Mouse (Mus musculus) thymus, adult 2 months (tissue): ENCODE measurements around the gene Isg15. TPM values are rescaled to one million over a fixed set of nuclear protein-coding genes. Genes with fewer than 3 reads are reported as not detected.

Experiments
- DNase-seq: peaks from one replicate; pipeline ENCODE4 v3.0.0; 2021
- H3K27ac ChIP-seq: fragments of 200-500 bp; 2 replicates; pipeline ENCODE4 v1.5.1; 2012; ENCODE audit warnings: low read length, control low read depth; ENCODE audit not compliant: control insufficient read depth, insufficient read depth
- H3K27me3 ChIP-seq: fragments of 200-500 bp; 2 replicates; pipeline ENCODE4 v1.6.1; 2012; ENCODE audit warnings: mild to moderate bottlenecking, low read length, moderate library complexity, mixed read lengths; ENCODE audit not compliant: control insufficient read depth, insufficient read depth
- H3K36me3 ChIP-seq: fragments of 200-500 bp; 2 replicates; pipeline ENCODE4 v1.6.1; 2012; ENCODE audit warnings: mild to moderate bottlenecking, low read length, moderate library complexity; ENCODE audit not compliant: control insufficient read depth, insufficient read depth
- H3K4me1 ChIP-seq: fragments of 200-500 bp; replicated peaks from 2 replicates; pipeline ENCODE4 v1.6.1; 2012; ENCODE audit warnings: low read length; ENCODE audit not compliant: control insufficient read depth, insufficient read depth
- H3K4me3 ChIP-seq: fragments of 200-500 bp; 2 replicates; pipeline ENCODE4 v1.5.1; 2012; ENCODE audit warnings: mild to moderate bottlenecking, low read length, control low read depth, moderate library complexity; ENCODE audit not compliant: control insufficient read depth, insufficient read depth
- CTCF ChIP-seq: fragments of 200-500 bp; IDR thresholded peaks from 2 replicates; pipeline ENCODE4 v1.5.1; 2012; ENCODE audit warnings: mild to moderate bottlenecking, control low read depth, low read length, moderate library complexity, borderline replicate concordance; ENCODE audit not compliant: control insufficient read depth, poor library complexity, insufficient read depth; ENCODE audit errors: extremely low read depth
- POLR2A ChIP-seq: fragments of 200-500 bp; IDR thresholded peaks from 2 replicates; pipeline ENCODE4 v1.6.1; 2012; ENCODE audit warnings: mild to moderate bottlenecking, low read length, control low read depth, moderate library complexity; ENCODE audit not compliant: control insufficient read depth, poor library complexity, insufficient read depth; ENCODE audit errors: extremely low read depth
- WGBS: fragments of 180-500 bp; shearing (Covaris S2); methylation state at CpG from one replicate; pipeline ENCODE4 v1.1.7; 2018; 5-methylcytosine and 5-hydroxymethylcytosine counted together
- polyA plus RNA-seq: library from polyadenylated mRNA; depleted of rRNA; stranded (reverse); fragments of >200 nt; gene quantifications from 2 replicates; pipeline ENCODE4 v1.2.3, GENCODE M21; 2012; rRNA removed

Isg15 gene
- polyA plus RNA-seq: 40.6 and 51.1 TPM in 2 replicates

- H3K4me3 ChIP-seq: no peak within 1 kb of the TSS; the same call in 1 of the 2 replicates
- no peaks in the 10 kb centered on the region for H3K36me3 ChIP-seq
- peak within 1 kb of the TSS; percentile 62 for H3K27ac ChIP-seq
- 19% methylated on average over 10 of the region's 10 CpGs for WGBS
- TF ChIP-seq CTCF (no peak), POLR2A (no peak)
- peaks cover 4% of the 10 kb centered on the region for H3K27me3 ChIP-seq
- H3K4me1 ChIP-seq: peaks cover 38% of the 10 kb centered on the region
- peak; percentile 36 for DNase-seq
These were observed at the start of gene Isg15 for GRCm38 (mm10) chr4:156200623-156201475. Gene Isg15 (minus strand): TSS chr4:156200818.

GRCm38 (mm10) chr4:156249567-156249966, 48.9 kb upstream of the Isg15 start:
- no peak overlapping the region for H3K4me3 ChIP-seq
- WGBS: 82% methylated on average over 11 of the region's 11 CpGs
- no peak for TF ChIP-seq POLR2A
- TF ChIP-seq CTCF: no peak
- H3K27me3 ChIP-seq: peaks cover 3% of the 10 kb centered on the region; the same call in 1 of the 2 replicates
- H3K27ac ChIP-seq: no peak overlapping the region
- no peak for DNase-seq
- peaks cover 6% of the 10 kb centered on the region for H3K4me1 ChIP-seq
- H3K36me3 ChIP-seq: peaks cover 36% of the 10 kb centered on the region

- H3K36me3 ChIP-seq: peaks cover 23% of the 10 kb centered on the region
- H3K4me1 ChIP-seq: peaks cover 18% of the 10 kb centered on the region
- no peak overlapping the region for H3K27ac ChIP-seq
- peak overlapping the region; percentile 60 for H3K4me3 ChIP-seq
- H3K27me3 ChIP-seq: no peaks in the 10 kb centered on the region
- WGBS: 35% methylated on average over 58 of the region's 60 CpGs
- DNase-seq: peak; percentile 9
- no peak for TF ChIP-seq POLR2A
- no peak for TF ChIP-seq CTCF
These were observed 36.2 kb upstream of the Isg15 start for GRCm38 (mm10) chr4:156236651-156237447.

GRCm38 (mm10) chr4:156235808-156236533, 35.4 kb upstream of the Isg15 start, which contains the start of gene Noc2l:
Gene Noc2l (plus strand): TSS chr4:156236010.
- Histone ChIP-seq H3K36me3 (peaks cover 19% of the 10 kb centered on the region), H3K27ac (no peak within 1 kb of the TSS; the same call in 1 of the 2 replicates)
- TF ChIP-seq CTCF (no peak), POLR2A (peak; percentile 67)

GRCm38 (mm10) chr4:156235360-156235770, 34.7 kb upstream of the Isg15 start:
- DNase-seq: peak; percentile 24
- no peak overlapping the region; the same call in 1 of the 2 replicates for H3K27ac ChIP-seq
- H3K4me3 ChIP-seq: peak overlapping the region; percentile 60
- TF ChIP-seq POLR2A (no peak), CTCF (no peak)
- peaks cover 18% of the 10 kb centered on the region for H3K4me1 ChIP-seq
- H3K36me3 ChIP-seq: peaks cover 17% of the 10 kb centered on the region
- no peaks in the 10 kb centered on the region for H3K27me3 ChIP-seq
- 1% methylated on average over 15 of the region's 15 CpGs for WGBS

More at GRCm38 (mm10) chr4:156235808-156236533, 35.4 kb upstream of the Isg15 start, which contains the start of gene Noc2l:
- Histone ChIP-seq H3K4me1 (peaks cover 18% of the 10 kb centered on the region), H3K27me3 (no peaks in the 10 kb centered on the region), H3K4me3 (peak within 1 kb of the TSS; percentile 85)
- WGBS: under 1% methylated on average over 85 of the region's 90 CpGs
- peak; percentile 92 for DNase-seq
